Mouse (Mus musculus): ENCODE measurements around the gene Ss18l2. TPM values are rescaled to one million over a fixed set of nuclear protein-coding genes. Genes with fewer than 3 reads are reported as not detected.

Gene Ss18l2
- 130 and 159 TPM in 2 replicates for polyA plus RNA-seq (2015; fragmentation: Nextera tagmentation; extraction: Ambion mirVana)

DNA sequence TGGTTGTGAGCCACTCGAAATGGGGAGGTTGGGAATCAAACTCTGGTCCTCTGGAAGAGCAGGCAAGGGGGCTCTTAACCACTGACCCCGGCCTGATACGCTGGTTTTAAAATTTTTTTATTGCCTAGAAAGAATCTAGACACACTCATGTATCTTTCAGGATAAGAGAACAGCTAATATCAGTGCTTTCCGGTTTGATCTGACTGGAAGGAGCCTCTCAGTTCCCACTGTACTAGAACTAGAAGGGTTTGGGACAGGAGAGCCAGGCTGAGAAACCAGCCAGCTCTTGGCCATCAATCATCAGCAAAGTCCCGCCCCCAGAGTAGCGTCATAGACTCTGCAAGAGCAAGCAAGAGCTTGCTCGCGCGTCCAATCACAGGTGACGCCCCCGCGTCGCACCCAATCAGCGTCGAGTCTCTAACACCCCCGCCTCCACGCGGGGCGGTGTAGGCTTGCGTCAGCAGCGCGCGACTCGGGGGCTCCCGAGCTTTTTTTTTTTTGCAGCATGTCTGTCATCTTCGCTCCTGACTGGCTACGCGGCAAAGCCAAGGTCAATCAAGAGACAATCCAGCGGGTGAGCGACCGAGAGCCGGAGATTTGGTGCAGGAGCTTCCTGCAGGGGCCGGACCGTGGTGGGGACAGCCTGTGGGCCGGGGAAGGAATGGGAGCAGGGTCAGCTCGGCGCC lies at the start of gene Ss18l2:
Ss18l2 (plus strand) TSS at position 432 of the 686 bp plus-strand sequence.
- Histone ChIP-seq H3K36me3 (ENCODE audit: poor library complexity, severe bottlenecking) (peaks cover 16% of the 10 kb centered on the region), H3K4me3 (peak within 1 kb of the TSS; percentile 92), H3K4me1 (peaks cover 21% of the 10 kb centered on the region), H3K27me3 (no peaks in the 10 kb centered on the region), H3K27ac (peak within 1 kb of the TSS; percentile 88), H3K9me3 (replicated peaks) (no peaks in the 10 kb centered on the region), H3K9ac (peak within 1 kb of the TSS; percentile 91), H3K4me2 (peak within 1 kb of the TSS; percentile 89)
- peak; percentile 98 for ATAC-seq
- 4% methylated on average over 37 of the region's 37 CpGs for WGBS

DNA sequence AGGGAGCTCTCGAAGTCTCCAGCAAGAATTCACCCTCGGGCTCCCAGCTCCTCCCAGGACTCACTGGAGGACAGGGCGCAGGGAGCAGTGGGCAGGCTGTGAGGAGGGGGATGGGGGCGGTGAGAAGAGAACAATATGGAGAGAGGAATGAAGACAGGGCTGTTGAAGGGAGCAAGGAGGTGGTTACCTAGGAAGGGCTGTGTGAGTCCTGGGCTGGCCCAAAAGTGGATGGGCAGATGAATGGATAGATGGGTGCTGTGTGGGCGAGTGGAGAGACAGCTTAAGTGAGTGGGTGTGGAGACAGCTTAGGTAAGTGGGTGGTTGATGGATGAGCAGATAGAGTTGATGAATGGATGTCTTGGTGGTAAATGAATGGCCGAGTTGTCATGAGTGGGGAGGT lies 46.7 kb upstream of the Ss18l2 start:
- H3K4me3 ChIP-seq: no peak overlapping the region
- 84% methylated on average over 6 of the region's 6 CpGs for WGBS

DNA sequence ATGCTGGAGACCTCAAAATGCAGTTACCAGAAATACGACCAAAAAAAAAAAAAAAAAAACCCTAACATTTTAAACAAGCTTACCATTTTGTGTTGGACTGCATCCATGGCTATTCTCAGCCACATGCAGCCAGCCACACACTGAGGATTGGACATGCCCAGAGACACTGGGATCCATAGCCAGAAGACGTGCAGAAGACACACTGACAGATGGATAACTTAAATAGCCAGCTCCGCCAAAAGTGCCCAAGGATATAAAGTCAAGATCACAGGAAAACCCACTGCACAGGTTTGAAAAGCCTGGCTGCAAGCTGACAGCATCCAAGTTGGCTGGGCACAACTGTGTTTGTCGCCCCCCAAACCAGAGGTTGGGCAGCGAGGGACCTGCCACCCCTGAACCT lies 46.0 kb upstream of the Ss18l2 start:
- 84% methylated on average over 5 of the region's 5 CpGs for WGBS
- ATAC-seq: no peak
- H3K36me3 ChIP-seq (ENCODE audit: poor library complexity, severe bottlenecking): no peaks in the 10 kb centered on the region
- no peak overlapping the region for H3K9ac ChIP-seq
- peaks cover 26% of the 10 kb centered on the region for H3K4me1 ChIP-seq
- no peak overlapping the region for H3K4me3 ChIP-seq
- no peak overlapping the region for H3K4me2 ChIP-seq
- no peaks in the 10 kb centered on the region for H3K9me3 ChIP-seq (replicated peaks)
- H3K27me3 ChIP-seq: peaks cover 19% of the 10 kb centered on the region
- H3K27ac ChIP-seq: no peak overlapping the region

More for the DNA sequence above, 46.7 kb upstream of the Ss18l2 start:
- no peaks in the 10 kb centered on the region for H3K9me3 ChIP-seq (replicated peaks)
- no peak for ATAC-seq
- H3K4me1 ChIP-seq: peaks cover 23% of the 10 kb centered on the region
- H3K27me3 ChIP-seq: peaks cover 13% of the 10 kb centered on the region
- H3K4me2 ChIP-seq: no peak overlapping the region
- no peaks in the 10 kb centered on the region for H3K36me3 ChIP-seq (ENCODE audit: poor library complexity, severe bottlenecking)
- H3K9ac ChIP-seq: no peak overlapping the region
- H3K27ac ChIP-seq: no peak overlapping the region

DNA sequence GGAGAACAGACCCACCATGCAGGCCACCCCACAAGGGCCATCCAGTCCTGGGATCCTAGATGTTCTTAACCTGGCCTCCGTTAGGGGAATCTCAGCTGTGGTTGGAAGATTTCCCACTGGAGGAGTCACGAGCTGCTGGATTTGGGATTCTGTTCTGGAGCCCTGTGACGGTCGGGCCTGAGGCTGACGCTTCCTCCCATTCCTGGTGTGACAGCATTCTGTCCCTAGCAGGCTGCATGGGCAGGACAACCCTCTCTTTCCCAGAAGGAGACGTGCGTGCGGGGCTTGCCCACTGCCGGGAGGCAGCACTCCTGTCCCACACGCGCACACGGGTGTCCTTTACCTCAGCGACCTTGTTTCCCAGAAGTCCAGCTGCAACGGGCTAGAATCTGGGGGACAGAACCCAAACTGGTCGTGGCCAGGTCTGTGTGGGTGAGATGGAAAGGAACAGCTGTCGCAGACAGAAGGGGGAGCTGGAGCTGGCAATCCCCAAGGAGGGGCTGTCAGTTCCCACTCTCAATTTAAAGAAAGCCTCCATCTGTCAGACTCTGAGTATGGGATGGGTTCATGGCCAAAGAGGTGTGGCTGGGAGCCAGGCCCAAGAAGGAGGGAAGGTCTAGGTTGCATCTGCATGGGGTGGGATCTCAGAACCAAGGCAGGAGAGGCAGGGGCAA lies 43.0 kb upstream of the Ss18l2 start:
- Histone ChIP-seq H3K9me3 (replicated peaks) (no peaks in the 10 kb centered on the region), H3K9ac (no peak overlapping the region), H3K4me3 (no peak overlapping the region), H3K27ac (peak overlapping the region; percentile 88), H3K27me3 (peaks cover 38% of the 10 kb centered on the region), H3K4me2 (no peak overlapping the region; the same call in 1 of the 2 replicates), H3K4me1 (peaks cover 41% of the 10 kb centered on the region), H3K36me3 (ENCODE audit: poor library complexity, severe bottlenecking) (no peaks in the 10 kb centered on the region)
- peak; percentile 73 for ATAC-seq
- WGBS: 75% methylated on average over 16 of the region's 16 CpGs

DNA sequence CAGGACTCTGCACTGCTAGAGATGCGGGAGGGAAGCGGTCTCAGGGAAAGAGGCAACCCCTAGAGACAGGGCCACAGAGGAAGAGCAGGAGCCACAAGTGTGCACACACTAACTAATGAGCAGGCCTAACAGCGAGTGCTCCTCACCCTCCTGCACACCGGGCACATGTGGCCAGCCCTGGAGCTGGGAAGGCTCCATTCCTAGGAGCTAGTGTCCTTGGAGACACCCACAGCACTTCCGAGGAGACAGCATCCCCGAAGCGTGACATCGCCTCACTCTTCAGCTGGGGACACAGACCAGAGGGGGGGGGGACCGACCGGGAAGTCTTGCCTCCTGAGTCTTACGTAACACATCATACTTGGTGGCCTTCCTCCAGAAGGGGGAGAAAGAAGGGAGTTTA lies 42.3 kb upstream of the Ss18l2 start:
- ATAC-seq: peak; percentile 17; the same call in 1 of the 2 replicates
- Histone ChIP-seq H3K27ac (peak overlapping the region; percentile 88), H3K27me3 (peaks cover 38% of the 10 kb centered on the region), H3K4me1 (peaks cover 41% of the 10 kb centered on the region), H3K4me2 (no peak overlapping the region), H3K36me3 (ENCODE audit: poor library complexity, severe bottlenecking) (no peaks in the 10 kb centered on the region), H3K9me3 (replicated peaks) (no peaks in the 10 kb centered on the region), H3K9ac (no peak overlapping the region), H3K4me3 (no peak overlapping the region)
- WGBS: 76% methylated on average over 11 of the region's 11 CpGs

DNA sequence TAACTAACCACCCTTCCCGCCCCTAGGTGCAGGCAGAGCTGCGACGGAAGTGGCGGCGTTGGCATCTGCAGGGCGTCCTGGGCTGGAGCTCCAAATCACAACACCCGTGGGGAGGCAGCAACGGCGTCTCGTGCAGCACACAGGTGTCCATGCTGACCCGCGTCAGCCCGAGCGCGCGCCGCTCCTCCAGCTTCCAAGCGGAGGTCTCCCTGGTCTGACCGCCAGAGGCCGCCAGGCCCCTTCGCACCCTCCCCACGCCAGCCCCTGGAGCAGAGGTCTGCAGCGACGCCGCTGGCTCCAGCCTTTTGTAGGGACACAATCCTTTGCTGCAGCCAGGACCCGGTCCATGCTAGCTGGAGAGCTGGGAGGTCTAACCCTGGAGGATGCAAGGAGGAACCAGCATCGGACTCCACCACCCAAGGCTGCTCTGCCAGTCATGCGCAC lies 40.8 kb upstream of the Ss18l2 start:
- H3K27ac ChIP-seq: no peak overlapping the region
- H3K4me1 ChIP-seq: peaks cover 41% of the 10 kb centered on the region
- H3K4me3 ChIP-seq: peak overlapping the region; percentile 37
- peaks cover 34% of the 10 kb centered on the region for H3K27me3 ChIP-seq
- H3K4me2 ChIP-seq: peak overlapping the region; percentile 59
- H3K36me3 ChIP-seq (ENCODE audit: poor library complexity, severe bottlenecking): no peaks in the 10 kb centered on the region
- ATAC-seq: peak; percentile 9; the same call in 1 of the 2 replicates
- WGBS: under 1% methylated on average over 28 of the region's 28 CpGs
- peak overlapping the region; percentile 59 for H3K9ac ChIP-seq
- H3K9me3 ChIP-seq (replicated peaks): no peaks in the 10 kb centered on the region

DNA sequence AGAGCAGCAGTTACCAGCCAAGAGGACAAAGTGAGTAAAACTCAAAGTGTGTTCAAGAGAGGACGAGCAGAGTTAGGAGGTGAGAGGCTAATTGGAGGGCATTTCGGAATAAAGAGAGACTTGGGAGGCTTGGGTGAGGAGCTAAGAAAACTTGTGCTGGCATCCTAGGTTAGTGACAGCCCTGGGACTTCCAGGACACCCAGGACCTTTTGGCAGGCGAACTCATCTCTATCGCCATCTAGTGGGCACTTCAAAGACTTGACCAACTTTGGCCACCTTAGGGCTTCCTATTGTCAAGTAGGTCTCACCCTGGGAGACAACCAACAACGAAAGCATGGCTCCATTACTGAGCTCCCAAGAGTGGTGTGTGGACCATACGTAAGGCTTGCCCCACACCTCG lies 38.8 kb upstream of the Ss18l2 start:
- H3K9ac ChIP-seq: no peak overlapping the region
- no peak overlapping the region for H3K4me2 ChIP-seq
- H3K27me3 ChIP-seq: peaks cover 30% of the 10 kb centered on the region
- ATAC-seq: no peak; the same call in 1 of the 2 replicates
- no peak overlapping the region for H3K27ac ChIP-seq
- no peaks in the 10 kb centered on the region for H3K36me3 ChIP-seq (ENCODE audit: poor library complexity, severe bottlenecking)
- peaks cover 37% of the 10 kb centered on the region for H3K4me1 ChIP-seq
- WGBS: 20% methylated on average over 7 of the region's 7 CpGs
- H3K9me3 ChIP-seq (replicated peaks): no peaks in the 10 kb centered on the region
- no peak overlapping the region for H3K4me3 ChIP-seq

DNA sequence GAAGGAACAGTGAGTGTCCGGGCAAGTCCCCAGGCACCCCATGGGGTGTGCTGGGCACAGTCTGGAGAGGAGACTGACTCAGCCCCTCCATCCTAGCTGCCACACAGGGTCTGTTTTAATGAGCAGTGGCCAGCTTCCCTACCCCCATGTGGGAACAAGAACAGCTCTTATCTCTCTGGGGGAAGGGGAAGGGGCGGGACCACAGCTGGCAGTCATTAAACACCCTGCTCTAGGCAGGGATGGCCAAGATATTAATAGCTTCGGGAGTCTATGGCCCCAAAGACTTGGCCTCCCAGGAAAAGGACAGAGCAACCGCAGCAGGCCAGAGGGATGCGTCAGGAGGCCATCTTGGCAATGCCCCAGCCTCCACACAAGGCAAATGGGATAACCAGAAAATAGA lies 37.8 kb upstream of the Ss18l2 start:
- Histone ChIP-seq H3K36me3 (ENCODE audit: poor library complexity, severe bottlenecking) (no peaks in the 10 kb centered on the region), H3K9ac (no peak overlapping the region), H3K27me3 (peaks cover 30% of the 10 kb centered on the region), H3K4me2 (no peak overlapping the region), H3K4me1 (peaks cover 27% of the 10 kb centered on the region), H3K27ac (no peak overlapping the region), H3K9me3 (replicated peaks) (no peaks in the 10 kb centered on the region), H3K4me3 (no peak overlapping the region)
- WGBS: 79% methylated on average over 5 of the region's 5 CpGs
- ATAC-seq: no peak

DNA sequence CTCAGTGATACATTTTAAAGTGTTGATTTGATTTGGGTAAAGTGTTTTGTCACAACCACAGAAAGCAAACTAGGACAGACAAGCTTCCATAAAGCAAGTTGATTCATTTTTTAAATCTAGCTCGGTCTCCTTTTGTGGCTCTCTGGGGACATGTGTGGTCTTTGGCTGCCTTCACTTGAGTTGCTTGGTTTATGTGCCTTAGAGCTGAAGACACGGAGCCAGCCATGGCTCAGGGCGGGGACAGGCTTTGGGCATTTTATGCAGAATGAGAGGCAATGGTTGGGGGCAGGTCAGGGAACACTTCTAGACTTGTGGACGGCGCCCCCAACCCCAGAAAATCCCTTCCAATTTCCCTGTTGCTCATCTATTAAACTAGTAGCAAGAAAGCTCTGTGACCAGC lies 36.4 kb upstream of the Ss18l2 start:
- WGBS: 87% methylated on average over 5 of the region's 5 CpGs
- no peak for ATAC-seq
- Histone ChIP-seq H3K36me3 (ENCODE audit: poor library complexity, severe bottlenecking) (no peaks in the 10 kb centered on the region), H3K9ac (no peak overlapping the region), H3K27ac (no peak overlapping the region), H3K4me1 (peaks cover 19% of the 10 kb centered on the region), H3K9me3 (replicated peaks) (no peaks in the 10 kb centered on the region), H3K27me3 (peaks cover 22% of the 10 kb centered on the region), H3K4me2 (no peak overlapping the region), H3K4me3 (no peak overlapping the region)

DNA sequence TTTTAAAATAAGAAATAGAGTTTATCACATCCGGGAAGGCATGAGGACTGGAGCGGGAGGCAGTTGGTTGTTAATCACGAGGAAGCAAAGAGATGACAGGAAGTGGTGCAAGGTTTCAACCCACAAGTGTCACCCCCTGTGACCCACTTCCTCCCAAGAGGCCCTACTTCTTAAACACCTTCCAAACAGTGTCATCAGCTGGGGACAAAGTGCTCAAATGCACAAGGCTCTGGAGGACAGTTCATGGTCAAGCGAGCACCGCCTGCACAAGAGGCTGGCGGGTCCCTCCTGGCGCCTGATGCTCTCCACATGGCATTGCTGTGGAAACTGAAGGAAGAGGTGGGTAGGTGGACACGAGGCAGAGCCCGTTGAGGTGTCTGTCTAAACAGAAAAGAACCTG lies 35.1 kb upstream of the Ss18l2 start:
- no peak overlapping the region for H3K4me3 ChIP-seq
- no peak overlapping the region for H3K27ac ChIP-seq
- peaks cover 12% of the 10 kb centered on the region; the same call in 1 of the 2 replicates for H3K4me1 ChIP-seq
- 92% methylated on average over 9 of the region's 9 CpGs for WGBS
- no peaks in the 10 kb centered on the region for H3K9me3 ChIP-seq (replicated peaks)
- no peak overlapping the region for H3K4me2 ChIP-seq
- peaks cover 11% of the 10 kb centered on the region for H3K27me3 ChIP-seq
- no peaks in the 10 kb centered on the region for H3K36me3 ChIP-seq (ENCODE audit: poor library complexity, severe bottlenecking)
- H3K9ac ChIP-seq: no peak overlapping the region
- no peak for ATAC-seq

DNA sequence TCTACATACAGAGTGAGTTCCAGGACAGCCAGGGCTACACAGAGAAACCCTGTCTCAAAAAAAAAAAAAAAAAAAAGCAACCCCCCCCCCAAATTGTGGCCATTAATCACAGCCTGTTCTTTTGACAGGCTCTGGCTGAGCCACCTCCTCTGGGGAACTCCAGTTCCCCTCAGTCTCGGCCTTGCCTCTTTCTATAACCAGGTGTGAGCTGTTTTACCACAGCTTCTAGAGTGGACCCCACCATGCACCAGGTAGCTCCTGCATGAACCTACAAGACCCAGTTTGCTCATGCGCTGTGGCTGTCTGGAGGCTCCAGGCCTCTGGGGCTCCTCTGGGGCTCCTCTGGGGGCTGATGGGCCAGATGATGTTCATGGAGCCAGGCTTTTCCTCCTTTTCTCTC lies 34.6 kb upstream of the Ss18l2 start:
- H3K27me3 ChIP-seq: peaks cover 6% of the 10 kb centered on the region
- H3K4me3 ChIP-seq: no peak overlapping the region
- H3K4me1 ChIP-seq: peaks cover 8% of the 10 kb centered on the region; the same call in 1 of the 2 replicates
- no peak overlapping the region for H3K4me2 ChIP-seq
- ATAC-seq: no peak
- no peak overlapping the region for H3K27ac ChIP-seq
- no peaks in the 10 kb centered on the region for H3K9me3 ChIP-seq (replicated peaks)
- H3K9ac ChIP-seq: no peak overlapping the region
- H3K36me3 ChIP-seq (ENCODE audit: poor library complexity, severe bottlenecking): no peaks in the 10 kb centered on the region
- 93% methylated on average over 2 of the region's 2 CpGs for WGBS

DNA sequence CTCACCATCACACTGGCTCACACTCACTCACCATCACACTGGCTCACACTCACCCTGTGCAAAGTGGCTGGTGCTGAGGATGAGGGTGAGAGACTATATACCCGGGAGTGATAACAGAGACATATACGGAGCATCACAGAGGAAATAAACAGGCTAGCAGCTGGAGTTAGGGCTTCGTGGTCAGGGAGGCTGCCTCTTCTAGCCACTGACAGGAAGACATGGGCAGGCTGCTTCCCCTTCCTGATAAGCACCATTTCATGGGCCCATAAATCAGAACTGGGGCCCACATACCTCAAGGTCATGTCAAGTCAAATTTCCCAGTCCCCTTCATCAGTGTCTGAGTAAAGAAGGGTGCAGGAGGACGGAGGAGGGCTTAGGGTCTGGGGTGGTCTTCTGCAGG lies 33.1 kb upstream of the Ss18l2 start:
- no peak overlapping the region for H3K4me3 ChIP-seq
- no peak overlapping the region for H3K4me2 ChIP-seq
- 0 out of 2 replicates have a peak, but pooled peaks cover 5% of the 10 kb centered on the region for H3K4me1 ChIP-seq
- peaks cover 8% of the 10 kb centered on the region for H3K36me3 ChIP-seq (ENCODE audit: poor library complexity, severe bottlenecking)
- H3K27ac ChIP-seq: no peak overlapping the region
- ATAC-seq: no peak
- H3K27me3 ChIP-seq: no peaks in the 10 kb centered on the region
- no peaks in the 10 kb centered on the region for H3K9me3 ChIP-seq (replicated peaks)
- no peak overlapping the region for H3K9ac ChIP-seq
- 88% methylated on average over 4 of the region's 4 CpGs for WGBS
